ENCODE assay signal across 8 mouse cellular contexts in the genomic region with DNA sequence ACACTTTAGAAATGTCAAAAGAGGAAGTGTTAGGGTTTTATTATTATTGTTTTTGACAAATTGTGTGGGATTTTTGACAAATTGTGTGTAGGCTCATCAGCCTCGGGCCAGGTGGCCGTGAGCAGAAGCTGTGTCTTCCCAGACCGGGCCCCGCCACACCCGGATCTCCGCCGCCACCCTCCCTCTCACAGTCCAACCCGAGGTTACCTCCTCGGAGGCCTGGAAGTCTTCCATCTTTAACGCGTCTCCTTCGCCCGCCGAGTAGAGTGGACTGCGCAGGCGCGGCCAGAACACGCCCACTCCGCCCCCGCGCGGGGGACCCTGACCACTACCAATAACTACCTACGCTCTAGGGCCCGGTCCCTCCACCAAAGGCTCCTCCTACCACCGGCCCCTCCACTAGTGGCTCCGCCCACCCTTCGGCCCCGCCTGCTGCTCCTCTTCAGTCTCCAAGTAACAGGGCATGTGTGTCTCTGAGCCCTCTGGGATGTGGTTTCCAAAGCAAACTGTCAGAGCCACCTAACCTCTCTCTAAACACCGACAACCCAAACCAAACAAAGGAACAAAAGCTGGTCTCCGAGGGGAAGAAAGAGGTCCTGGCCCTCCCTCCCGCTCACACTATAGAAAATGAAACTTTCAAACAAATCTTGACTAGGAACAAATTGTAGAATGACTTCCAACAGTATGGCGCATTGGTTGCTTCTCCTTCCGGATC. TPM values are rescaled to one million over a fixed set of nuclear protein-coding genes. Genes with fewer than 3 reads are reported as not detected.
DNase-seq lines count a peak whose midpoint lies in the region; ATAC-seq and TF ChIP-seq lines count a peak whose summit lies in the region.
"Not testable (repeated sequence)": the region's sequence is repeated elsewhere in the genome, so short reads cannot be mapped to it uniquely, and the experiment has no call there.

A gene (minus strand): TSS at position 334 of the 715 bp plus-strand sequence.

- intact Hi-C loops in heart, postnatal 10 days (cut with DNase I) = not testable (repeated sequence)

- not testable (repeated sequence) for H3K4me1 ChIP-seq in CH12.LX (ENCODE audit: control insufficient read depth in 1 of 2, insufficient read depth in 2 of 2); forebrain, embryonic 14.5 days (ENCODE audit: control insufficient read depth, insufficient read depth, low read length); liver, embryonic 13.5 days (replicated peaks); stomach, embryonic 14.5 days (ENCODE audit: control insufficient read depth, insufficient read depth, low read length)

- peak; percentile 47 for DNase-seq in CH12.LX (ENCODE audit: extremely low read depth)
- peak; percentile 35 for DNase-seq in forebrain, embryonic 14.5 days (ENCODE audit: low spot score)
- peak; percentile 82 for DNase-seq in heart, postnatal 10 days
- peak; percentile 63 to 68 for DNase-seq in kidney, postnatal 36 days
- peak; percentile 79 for DNase-seq in liver, embryonic 13.5 days

- TF ChIP-seq POLR2A in CH12.LX (IDR thresholded peaks at IDR 0.05; ENCODE audit: low read depth, low read length) = 0 out of 2 replicates have a peak, but pooled peaks have one; percentile 34
- not testable (repeated sequence) for TF ChIP-seq POLR2A in myocyte (IDR thresholded peaks at IDR 0.05; ENCODE audit: insufficient read length, low read depth)

- H3K27ac ChIP-seq in CH12.LX (ENCODE audit: insufficient read depth, low read depth) = peak within 1 kb of the TSS; percentile 93
- peak within 1 kb of the TSS; percentile 83 for H3K27ac ChIP-seq in forebrain, embryonic 14.5 days (ENCODE audit: low read depth, low read length)
- H3K27ac ChIP-seq in liver, embryonic 13.5 days = peak within 1 kb of the TSS; percentile 39; the same call in 1 of the 2 replicates
- H3K27ac ChIP-seq in stomach, embryonic 14.5 days (ENCODE audit: low read length) = peak within 1 kb of the TSS; percentile 33; the same call in 1 of the 2 replicates

- H3K9ac ChIP-seq in CH12.LX (ENCODE audit: insufficient read depth, low read depth) = peak within 1 kb of the TSS; percentile 82
- peak within 1 kb of the TSS; percentile 57 for H3K9ac ChIP-seq in forebrain, embryonic 14.5 days (ENCODE audit: low read length)
- H3K9ac ChIP-seq in liver, embryonic 13.5 days = peak within 1 kb of the TSS; percentile 75
- H3K9ac ChIP-seq in stomach, embryonic 14.5 days (replicated peaks; ENCODE audit: low read depth, low read length) = peak within 1 kb of the TSS; percentile 33; the same call in 1 of the 2 replicates

- TF ChIP-seq RAD21 in CH12.LX (IDR thresholded peaks at IDR 0.05; ENCODE audit: low read depth, low read length) = not testable (repeated sequence)

- H3K4me3 ChIP-seq in CH12.LX (replicated peaks in 1 of 3; ENCODE audit: low read depth in 2 of 3, low read length in 2 of 3, poor library complexity in 1 of 3) (peak within 1 kb of the TSS; percentile 56 to 86 (median 72)), myocyte (peak within 1 kb of the TSS; percentile 35)
- peak within 1 kb of the TSS; percentile 41 for H3K4me3 ChIP-seq in forebrain, embryonic 14.5 days (ENCODE audit: low read depth, low read length)
- H3K4me3 ChIP-seq in liver, embryonic 13.5 days (replicated peaks) = peak within 1 kb of the TSS; percentile 66
- H3K4me3 ChIP-seq in stomach, embryonic 14.5 days (ENCODE audit: low read depth, low read length) = peak within 1 kb of the TSS; percentile 41

- TF ChIP-seq EP300 in CH12.LX (IDR thresholded peaks at IDR 0.05; ENCODE audit: low read length) = not testable (repeated sequence)

- H3K27me3 ChIP-seq in CH12.LX (replicated peaks); forebrain, embryonic 14.5 days (replicated peaks; ENCODE audit: control insufficient read depth, insufficient read depth, low read length); liver, embryonic 13.5 days; myocyte (ENCODE audit: control insufficient read depth, insufficient read depth, insufficient read length); stomach, embryonic 14.5 days (ENCODE audit: control insufficient read depth, insufficient read depth, low read length): not testable (repeated sequence)

- 4% methylated on average over 18 of the region's 33 CpGs for WGBS in forebrain, embryonic 14.5 days
- WGBS in liver, embryonic 13.5 days (ENCODE audit: insufficient replicate concordance) = 4% methylated on average over 24 of the region's 33 CpGs
- 3% methylated on average over 22 of the region's 33 CpGs for WGBS in stomach, embryonic 14.5 days

- not testable (repeated sequence) for H3K36me3 ChIP-seq in CH12.LX (replicated peaks in 1 of 2; ENCODE audit: control insufficient read depth in 1 of 2, insufficient read depth in 1 of 2, low read length in 1 of 2); forebrain, embryonic 14.5 days (ENCODE audit: control insufficient read depth, insufficient read depth, low read length); liver, embryonic 13.5 days; myocyte (ENCODE audit: control insufficient read depth, insufficient read depth); stomach, embryonic 14.5 days (ENCODE audit: control insufficient read depth, insufficient read depth, low read length)

- in situ Hi-C loops in CH12.LX (cut with MboI; ENCODE audit: low pct_ligation_motif_present, low pct_unique_long_range_greater_than_20kb, low sequenced_read_pairs) = not testable (repeated sequence)

- peak within 1 kb of the TSS; percentile 57 for H3ac ChIP-seq in myocyte (ENCODE audit: control insufficient read depth, insufficient read length)

- H3K79me2 ChIP-seq in CH12.LX (replicated peaks; ENCODE audit: control insufficient read depth, extremely low read depth, insufficient read depth, poor library complexity, severe bottlenecking); myocyte (ENCODE audit: control insufficient read depth, insufficient read depth): not testable (repeated sequence)

- ATAC-seq in cerebellum, adult (ENCODE audit: insufficient number of reproducible peaks, low FRiP score, low TSS enrichment) = peak; percentile 94
- peak; percentile 95 for ATAC-seq in forebrain, embryonic 14.5 days
- ATAC-seq in liver, embryonic 13.5 days (ENCODE audit: low read depth) = peak; percentile 94
- peak; percentile 94 for ATAC-seq in stomach, embryonic 14.5 days (ENCODE audit: insufficient number of reproducible peaks, insufficient read depth, low FRiP score, low read depth)

- H3K9me3 ChIP-seq in CH12.LX (replicated peaks; ENCODE audit: low read length); forebrain, embryonic 14.5 days (replicated peaks; ENCODE audit: control insufficient read depth, low read length); liver, embryonic 13.5 days (replicated peaks); stomach, embryonic 14.5 days (ENCODE audit: control insufficient read depth, low read depth, low read length): not testable (repeated sequence)

- TF ChIP-seq CTCF in CH12.LX (conservative IDR thresholded peaks at IDR 0.05 in 1 of 2, IDR thresholded peaks at IDR 0.05 in 1 of 2; ENCODE audit: low read depth in 2 of 2, low read length in 2 of 2) = not testable (repeated sequence)

- H3K4me2 ChIP-seq in CH12.LX (ENCODE audit: insufficient read depth, low read depth, poor library complexity, severe bottlenecking) (peak within 1 kb of the TSS; percentile 60; the same call in 1 of the 2 replicates), myocyte (ENCODE audit: low read depth) (peak within 1 kb of the TSS; percentile 77)
- H3K4me2 ChIP-seq in forebrain, embryonic 14.5 days (ENCODE audit: low read length) = peak within 1 kb of the TSS; percentile 37
- peak within 1 kb of the TSS; percentile 81 for H3K4me2 ChIP-seq in liver, embryonic 13.5 days
- peak within 1 kb of the TSS; percentile 29 for H3K4me2 ChIP-seq in stomach, embryonic 14.5 days (replicated peaks; ENCODE audit: low read depth, low read length)

- dilution Hi-C loops in CH12.LX (cut with MboI; ENCODE audit: extremely low pct_ligation_motif_present, extremely low pct_unique_long_range_greater_than_20kb, low sequenced_read_pairs) = not testable (repeated sequence)

TF ChIP-seq in CH12.LX, 34 proteins besides CTCF, POLR2A, EP300 and RAD21:
- TF ChIP-seq NRF1 (IDR thresholded peaks at IDR 0.05; ENCODE audit: low read depth, low read length) (peak; percentile 66), TBP (conservative IDR thresholded peaks at IDR 0.05; ENCODE audit: low read depth, low read length) (0 out of 2 replicates have a peak, but pooled peaks have one; percentile 8)

RNA-seq across cellular contexts. Expression of the gene that starts here (rescaled TPM):
- 197 and 215 TPM in 2 replicates for total RNA-seq in CH12.LX (2012; rRNA removed)
- total RNA-seq in CH12.LX (2014; rRNA removed) = 332 and 352 TPM in 2 replicates
- polyA plus RNA-seq in CH12.LX (2012; ENCODE audit: insufficient read length, low read depth) = 126 and 165 TPM in 2 replicates
- 281 and 376 TPM in 2 replicates for polyA plus RNA-seq in forebrain, embryonic 14.5 days (2014; fragmentation: Nextera tagmentation; extraction: Ambion mirVana)
- 100 to 1,000 TPM; 116 to 117 TPM for total RNA-seq in heart, postnatal 10 days (2021)
- 94.4 and 98.1 TPM in 2 replicates for polyA plus RNA-seq in liver, embryonic 13.5 days (2015; fragmentation: Nextera tagmentation; extraction: Ambion mirVana)
- polyA plus RNA-seq in myocyte (2012; fragmentation: generic; extraction: Trizol) = 198 TPM
- 302 and 326 TPM in 2 replicates for polyA plus RNA-seq in stomach, embryonic 14.5 days (2014; fragmentation: Nextera tagmentation; extraction: Ambion mirVana)

Comparison
In these comparisons a context has a peak if more than half of its experiments do, and no peak if none do; other contexts are left out.
1. Peak in every context shown above with its lines: DNase-seq, ATAC-seq, H3K4me3 ChIP-seq and H3K27ac ChIP-seq.
2. H3K27ac ChIP-seq: peak in every context shown above with its lines; median percentile 93 in CH12.LX; 83 in forebrain, embryonic 14.5 days; 39 in liver, embryonic 13.5 days; 33 in stomach, embryonic 14.5 days.
3. H3K4me2 ChIP-seq: peak in every context shown above with its lines; median percentile 81 in liver, embryonic 13.5 days; 77 in myocyte; 60 in CH12.LX; 37 in forebrain, embryonic 14.5 days; 29 in stomach, embryonic 14.5 days.